Comparison of ENCODE assay signal across 10 mouse cellular contexts in genomic region chr6:6859950-6860410, GRCm38 (mm10). TPM values are rescaled to one million over a fixed set of nuclear protein-coding genes. Genes with fewer than 3 reads are reported as not detected.
DNase-seq lines count a peak whose midpoint lies in the region; ATAC-seq and TF ChIP-seq lines count a peak whose summit lies in the region.
"Had no signal": no experiment of that assay in that cellular context is flagged by ENCODE, and none has a peak within 500 bp of the region (broad histone marks: within the 10 kb centered on the region; RNA-seq: fewer than 3 reads in every experiment).

No protein-coding gene starts in this region.

- H3K4me3 ChIP-seq in kidney, postnatal 0 days (replicated peaks; ENCODE audit: low read depth, low read length), result no peak overlapping the region
- peak overlapping the region; percentile 26; the same call in 1 of the 2 replicates for H3K4me3 ChIP-seq in brown adipose tissue, adult 24 weeks (ENCODE audit: insufficient read depth, low read depth, low read length)
- H3K4me3 ChIP-seq in forebrain, embryonic 12.5 days (replicated peaks), result peak overlapping the region; percentile 43
- H3K4me3 ChIP-seq in liver, postnatal 0 days (ENCODE audit: low read depth, low read length), result 0 out of 2 replicates have a peak overlapping the region, but pooled peaks have one; percentile 8

- 0 out of 2 replicates have a peak overlapping the region, but pooled peaks have one; percentile 6 for H3K4me2 ChIP-seq in kidney, postnatal 0 days (ENCODE audit: low read length)
- peak overlapping the region; percentile 41 for H3K4me2 ChIP-seq in forebrain, embryonic 12.5 days
- H3K4me2 ChIP-seq in liver, postnatal 0 days (ENCODE audit: low read depth, low read length), result 0 out of 2 replicates have a peak overlapping the region, but pooled peaks have one; percentile 32

- no peak for DNase-seq in kidney, postnatal 0 days (ENCODE audit: low spot score)
- no peak for DNase-seq in kidney, adult 11 months
- no peak for DNase-seq in liver, postnatal 0 days
- no peak for DNase-seq in thymus, adult 18-20 months
- DNase-seq in adrenal gland, adult 8-10 months, result no peak
- DNase-seq: thymus, postnatal 14 days had no signal

- no peaks in the 10 kb centered on the region for H3K9me3 ChIP-seq in kidney, postnatal 0 days (replicated peaks; ENCODE audit: low read length)
- H3K9me3 ChIP-seq in forebrain, embryonic 12.5 days, result no peaks in the 10 kb centered on the region
- no peaks in the 10 kb centered on the region for H3K9me3 ChIP-seq in liver, postnatal 0 days (ENCODE audit: low read length)

- TF ChIP-seq CTCF in kidney, postnatal 0 days (IDR thresholded peaks at IDR 0.05; ENCODE audit: low read depth), result no peak
- TF ChIP-seq CTCF in liver, postnatal 0 days (IDR thresholded peaks at IDR 0.05; ENCODE audit: low read depth), result no peak

- H3K27me3 ChIP-seq in kidney, postnatal 0 days (ENCODE audit: insufficient read depth, low read length), result peaks cover 85% of the 10 kb centered on the region
- H3K27me3 ChIP-seq in forebrain, embryonic 12.5 days, result peaks cover 90% of the 10 kb centered on the region
- peaks cover 96% of the 10 kb centered on the region for H3K27me3 ChIP-seq in liver, postnatal 0 days (ENCODE audit: insufficient read depth, low read length)

- no peak for ATAC-seq in kidney, postnatal 0 days (replicated peaks; ENCODE audit: low FRiP score, low read depth)
- ATAC-seq in forebrain, embryonic 12.5 days (ENCODE audit: low FRiP score), result no peak
- ATAC-seq in liver, postnatal 0 days, result no peak
- no peak for ATAC-seq in inflammation-experienced regulatory T-cells, adult 6 months

- 1% methylated on average over 21 of the region's 21 CpGs for WGBS in kidney, postnatal 0 days
- WGBS in forebrain, embryonic 12.5 days, result under 1% methylated on average over 21 of the region's 21 CpGs
- 3% methylated on average over 21 of the region's 21 CpGs for WGBS in liver, postnatal 0 days (ENCODE audit: insufficient replicate concordance)

- TF ChIP-seq EP300 in liver, postnatal 0 days (IDR thresholded peaks at IDR 0.05; ENCODE audit: low read depth), result no peak

- no peak overlapping the region for H3K9ac ChIP-seq in kidney, postnatal 0 days (ENCODE audit: low read depth, low read length)
- H3K9ac ChIP-seq in forebrain, embryonic 12.5 days, result peak overlapping the region; percentile 61
- H3K9ac ChIP-seq in liver, postnatal 0 days (replicated peaks), result no peak overlapping the region

- no peaks in the 10 kb centered on the region for H3K36me3 ChIP-seq in kidney, postnatal 0 days (ENCODE audit: insufficient read depth, low read length)
- H3K36me3 ChIP-seq in forebrain, embryonic 12.5 days (replicated peaks), result no peaks in the 10 kb centered on the region
- H3K36me3 ChIP-seq in liver, postnatal 0 days (replicated peaks; ENCODE audit: insufficient read depth, low read length), result no peaks in the 10 kb centered on the region

- no peak overlapping the region for H3K27ac ChIP-seq in kidney, postnatal 0 days
- H3K27ac ChIP-seq in brown adipose tissue, adult 24 weeks (replicated peaks; ENCODE audit: low read depth, low read length), result no peak overlapping the region
- H3K27ac ChIP-seq in forebrain, embryonic 12.5 days, result peak overlapping the region; percentile 94
- no peak overlapping the region for H3K27ac ChIP-seq in liver, postnatal 0 days (ENCODE audit: low read depth)

- peaks cover 6% of the 10 kb centered on the region for H3K4me1 ChIP-seq in kidney, postnatal 0 days (replicated peaks; ENCODE audit: insufficient read depth, low read length)
- H3K4me1 ChIP-seq in brown adipose tissue, adult 24 weeks (ENCODE audit: control insufficient read depth, insufficient read depth, insufficient read length, low read length), result peaks cover 6% of the 10 kb centered on the region; the same call in 1 of the 2 replicates
- peaks cover 26% of the 10 kb centered on the region for H3K4me1 ChIP-seq in forebrain, embryonic 12.5 days
- H3K4me1 ChIP-seq in liver, postnatal 0 days (ENCODE audit: insufficient read depth), result peaks cover 12% of the 10 kb centered on the region

RNA-seq across cellular contexts. Expression of gene Dlx6, which starts 3.2 kb away (rescaled TPM):
- not detected in 2 replicates for polyA plus RNA-seq in kidney, postnatal 0 days (2015; fragmentation: Nextera tagmentation; extraction: Ambion mirVana)
- not detected in 2 replicates for polyA plus RNA-seq in brown adipose tissue, adult 24 weeks (2012; ENCODE audit: insufficient read depth, insufficient read length, missing spikeins)
- polyA plus RNA-seq in forebrain, embryonic 12.5 days (2016; fragmentation: Nextera tagmentation; extraction: Ambion mirVana), result 10.1 and 15.7 TPM in 2 replicates
- not detected in 2 replicates for polyA plus RNA-seq in liver, postnatal 0 days (2015; fragmentation: Nextera tagmentation; extraction: Ambion mirVana)
- under 1 TPM in 1 of 4 experiments, not detected in 3; 0.67 TPM for total RNA-seq in adrenal gland, adult 8-10 months (2022)
- not detected for polyA plus RNA-seq in inflammation-experienced regulatory T-cells, adult 6 months (2017; shearing (Covaris generic))
- polyA plus RNA-seq: liver, embryonic 16.5 days had no signal

RNA-seq across cellular contexts. Expression of gene Dlx5, which starts 21.9 kb away (rescaled TPM):
- 0.37 and 0.67 TPM in 2 replicates for polyA plus RNA-seq in kidney, postnatal 0 days (2015; fragmentation: Nextera tagmentation; extraction: Ambion mirVana)
- not detected in 2 replicates for polyA plus RNA-seq in brown adipose tissue, adult 24 weeks (2012; ENCODE audit: insufficient read depth, insufficient read length, missing spikeins)
- polyA plus RNA-seq in forebrain, embryonic 12.5 days (2016; fragmentation: Nextera tagmentation; extraction: Ambion mirVana), result 68.0 and 102 TPM in 2 replicates
- polyA plus RNA-seq in liver, postnatal 0 days (2015; fragmentation: Nextera tagmentation; extraction: Ambion mirVana), result not detected in 2 replicates
- total RNA-seq in adrenal gland, adult 8-10 months (2022), result under 1 TPM in 3 of 4 experiments, not detected in 1; 0.21 to 0.48 (median 0.34) TPM
- polyA plus RNA-seq in inflammation-experienced regulatory T-cells, adult 6 months (2017; shearing (Covaris generic)), result not detected

Comparison
In these comparisons a context has a peak if more than half of its experiments do, and no peak if none do; other contexts are left out.
1. RNA of gene Dlx5, which starts 21.9 kb away (polyA plus RNA-seq): 68.0 to 102 TPM in forebrain, embryonic 12.5 days; 0.37 to 0.67 TPM in kidney, postnatal 0 days, not detected in liver, postnatal 0 days, not detected in brown adipose tissue, adult 24 weeks and not detected in inflammation-experienced regulatory T-cells, adult 6 months; every median in the first group is over 10 times any median in the second.
2. Peak in every context shown above with its lines, with median percentiles within 50 percentile points of each other: H3K4me2 ChIP-seq.